Mouse (Mus musculus): Measurements from ENCODE around the gene Atad2b. TPM values are rescaled to one million over a fixed set of nuclear protein-coding genes. Genes with fewer than 3 reads are reported as not detected.

The Atad2b gene
- total and polyA plus RNA-seq, 3 experiments: 6.9 to 10.3 (median 7.3) TPM

DNA sequence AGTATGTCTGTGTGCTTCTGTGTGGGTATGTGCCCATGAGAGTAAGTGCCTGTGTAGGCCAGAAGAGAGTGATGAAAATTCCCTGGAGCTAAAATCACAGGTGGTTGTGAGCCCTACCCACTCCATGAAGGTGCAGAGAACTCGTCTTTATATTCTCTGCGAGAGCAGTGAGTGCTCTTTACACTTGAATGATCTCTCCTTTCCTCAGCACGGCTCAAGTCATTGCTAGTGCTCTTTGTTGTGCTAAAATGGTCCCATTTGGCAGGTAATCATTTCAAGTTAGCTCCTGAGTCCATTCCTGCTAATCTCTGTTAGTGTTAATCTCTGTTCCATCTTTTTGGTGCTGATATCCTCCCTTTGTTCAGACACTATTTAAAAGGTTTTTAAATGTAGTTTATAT lies 150.4 kb downstream of the Atad2b start:
- H3K4me2 ChIP-seq (ENCODE audit: insufficient read depth, low read depth, poor library complexity, severe bottlenecking): no peak overlapping the region
- no peak overlapping the region for H3K4me3 ChIP-seq (replicated peaks in 1 of 3; ENCODE audit: low read depth in 2 of 3, low read length in 2 of 3, poor library complexity in 1 of 3)
- no peaks in the 10 kb centered on the region for H3K9me3 ChIP-seq (replicated peaks; ENCODE audit: low read length)
- in situ Hi-C loops (cut with MboI; ENCODE audit: low pct_ligation_motif_present, low pct_unique_long_range_greater_than_20kb, low sequenced_read_pairs): no loop called here
- H3K36me3 ChIP-seq (replicated peaks in 1 of 2; ENCODE audit: control insufficient read depth in 1 of 2, insufficient read depth in 1 of 2, low read length in 1 of 2): no peaks in the 10 kb centered on the region
- H3K79me2 ChIP-seq (replicated peaks; ENCODE audit: control insufficient read depth, extremely low read depth, insufficient read depth, poor library complexity, severe bottlenecking): no peaks in the 10 kb centered on the region
- H3K27me3 ChIP-seq (replicated peaks): no peaks in the 10 kb centered on the region
- TF ChIP-seq IRF4 (IDR thresholded peaks at IDR 0.05; ENCODE audit: low read depth, low read length) (no peak), USF2 (conservative IDR thresholded peaks at IDR 0.05; ENCODE audit: low read depth, low read length) (no peak), HCFC1 (IDR thresholded peaks at IDR 0.05; ENCODE audit: low read depth, low read length) (no peak), POLR2A (IDR thresholded peaks at IDR 0.05; ENCODE audit: low read depth, low read length) (no peak), RCOR1 (conservative IDR thresholded peaks at IDR 0.05; ENCODE audit: low read depth, low read length) (no peak), TCF12 (IDR thresholded peaks at IDR 0.05; ENCODE audit: low read depth, low read length) (no peak), SMC3 (IDR thresholded peaks at IDR 0.05; ENCODE audit: low read depth, low read length) (no peak), RAD21 (IDR thresholded peaks at IDR 0.05; ENCODE audit: low read depth, low read length) (no peak), MAX (IDR thresholded peaks at IDR 0.05; ENCODE audit: low read length) (no peak), ZKSCAN1 (IDR thresholded peaks at IDR 0.05; ENCODE audit: borderline replicate concordance, low read depth, low read length) (no peak), JUND (conservative IDR thresholded peaks at IDR 0.05; ENCODE audit: low read depth, low read length) (no peak), NRF1 (IDR thresholded peaks at IDR 0.05; ENCODE audit: low read depth, low read length) (no peak), UBTF (IDR thresholded peaks at IDR 0.05; ENCODE audit: low read depth, low read length) (no peak), MAFK (IDR thresholded peaks at IDR 0.05; ENCODE audit: insufficient replicate concordance, low read length) (no peak), MAZ (IDR thresholded peaks at IDR 0.05; ENCODE audit: low read depth, low read length) (no peak), USF1 (IDR thresholded peaks at IDR 0.05; ENCODE audit: low read depth, low read length) (no peak), PAX5 (IDR thresholded peaks at IDR 0.05; ENCODE audit: low read length) (no peak), CHD2 (IDR thresholded peaks at IDR 0.05; ENCODE audit: low read length) (no peak), NELFE (IDR thresholded peaks at IDR 0.05; ENCODE audit: low read depth, low read length) (no peak)
- DNase-seq (ENCODE audit: extremely low read depth): no peak
- dilution Hi-C loops (cut with MboI; ENCODE audit: extremely low pct_ligation_motif_present, extremely low pct_unique_long_range_greater_than_20kb, low sequenced_read_pairs): no loop called here
- no peak overlapping the region for H3K27ac ChIP-seq (ENCODE audit: insufficient read depth, low read depth)
- no peaks in the 10 kb centered on the region for H3K4me1 ChIP-seq (ENCODE audit: control insufficient read depth in 1 of 2, insufficient read depth in 2 of 2)
- no peak overlapping the region for H3K9ac ChIP-seq (ENCODE audit: insufficient read depth, low read depth)

DNA sequence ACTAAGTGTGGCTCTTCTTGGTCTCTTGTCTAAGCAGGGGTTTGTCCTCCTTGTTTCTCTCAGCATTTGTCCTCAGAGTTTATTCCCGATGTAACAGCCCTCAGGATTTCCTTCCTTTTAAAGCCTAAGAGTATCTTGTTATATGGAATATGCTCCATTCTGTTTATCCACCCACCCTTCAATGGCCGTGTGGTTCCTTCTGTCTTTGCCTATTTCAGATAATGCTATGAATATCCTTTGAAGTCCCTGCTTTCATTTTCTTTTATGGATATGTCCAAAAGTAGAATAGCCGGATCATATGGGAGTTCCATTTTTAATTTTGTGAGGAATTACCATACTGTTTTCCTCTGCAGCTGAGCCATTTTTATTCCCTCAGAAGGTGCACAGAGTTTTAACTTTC lies 153.0 kb downstream of the Atad2b start:
- in situ Hi-C loops (cut with MboI; ENCODE audit: low pct_ligation_motif_present, low pct_unique_long_range_greater_than_20kb, low sequenced_read_pairs) (no loop called here), dilution Hi-C loops (cut with MboI; ENCODE audit: extremely low pct_ligation_motif_present, extremely low pct_unique_long_range_greater_than_20kb, low sequenced_read_pairs) (no loop called here)
- H3K27me3 ChIP-seq (replicated peaks): no peaks in the 10 kb centered on the region
- no peak overlapping the region for H3K4me2 ChIP-seq (ENCODE audit: insufficient read depth, low read depth, poor library complexity, severe bottlenecking)
- TF ChIP-seq BHLHE40 (IDR thresholded peaks at IDR 0.05; ENCODE audit: low read depth, low read length) (no peak), JUN (IDR thresholded peaks at IDR 0.05; ENCODE audit: insufficient read depth, low read depth, low read length) (no peak), SIN3A (IDR thresholded peaks at IDR 0.05; ENCODE audit: low read length) (no peak), ZMIZ1 (IDR thresholded peaks at IDR 0.05; ENCODE audit: low read depth, low read length) (no peak), POLR2A (IDR thresholded peaks at IDR 0.05; ENCODE audit: low read depth, low read length) (no peak), RAD21 (IDR thresholded peaks at IDR 0.05; ENCODE audit: low read depth, low read length) (no peak), ZKSCAN1 (IDR thresholded peaks at IDR 0.05; ENCODE audit: borderline replicate concordance, low read depth, low read length) (no peak), MXI1 (IDR thresholded peaks at IDR 0.05; ENCODE audit: low read depth, low read length) (no peak), NRF1 (IDR thresholded peaks at IDR 0.05; ENCODE audit: low read depth, low read length) (no peak), KAT2A (IDR thresholded peaks at IDR 0.05; ENCODE audit: insufficient replicate concordance, low read length) (no peak), TBP (conservative IDR thresholded peaks at IDR 0.05; ENCODE audit: low read depth, low read length) (no peak), UBTF (IDR thresholded peaks at IDR 0.05; ENCODE audit: low read depth, low read length) (no peak), IRF4 (IDR thresholded peaks at IDR 0.05; ENCODE audit: low read depth, low read length) (no peak)
- no peaks in the 10 kb centered on the region for H3K4me1 ChIP-seq (ENCODE audit: control insufficient read depth in 1 of 2, insufficient read depth in 2 of 2)
- H3K27ac ChIP-seq (ENCODE audit: insufficient read depth, low read depth): no peak overlapping the region
- no peak overlapping the region for H3K4me3 ChIP-seq (replicated peaks in 1 of 3; ENCODE audit: low read depth in 2 of 3, low read length in 2 of 3, poor library complexity in 1 of 3)
- H3K9ac ChIP-seq (ENCODE audit: insufficient read depth, low read depth): no peak overlapping the region
- no peaks in the 10 kb centered on the region for H3K9me3 ChIP-seq (replicated peaks; ENCODE audit: low read length)
- DNase-seq (ENCODE audit: extremely low read depth): no peak
- no peaks in the 10 kb centered on the region for H3K36me3 ChIP-seq (replicated peaks in 1 of 2; ENCODE audit: control insufficient read depth in 1 of 2, insufficient read depth in 1 of 2, low read length in 1 of 2)
- H3K79me2 ChIP-seq (replicated peaks; ENCODE audit: control insufficient read depth, extremely low read depth, insufficient read depth, poor library complexity, severe bottlenecking): no peaks in the 10 kb centered on the region
